ENCODE assay signal across 29 mouse cellular contexts in the genomic region with DNA sequence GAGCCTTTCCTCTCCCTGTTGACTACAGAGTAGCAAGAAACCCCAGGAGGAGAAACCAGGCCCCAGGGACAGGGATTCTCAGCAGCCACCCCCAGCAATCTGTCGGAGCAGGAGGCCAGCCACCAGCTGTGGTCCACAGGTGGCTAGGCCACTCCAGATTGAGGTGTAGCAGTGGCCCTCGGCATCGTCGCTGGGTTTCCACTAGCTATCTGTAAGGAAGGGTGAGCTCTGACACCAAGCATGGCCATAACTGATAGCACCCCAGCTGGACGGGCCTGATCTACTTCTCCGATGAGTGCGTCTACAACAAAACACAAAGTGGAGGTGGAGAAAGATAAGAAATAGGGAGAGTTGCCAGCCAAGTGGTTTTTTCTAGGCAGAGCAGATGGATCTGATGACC. TPM values are rescaled to one million over a fixed set of nuclear protein-coding genes. Genes with fewer than 3 reads are reported as not detected.
A peak's percentile ranks its signal among the peaks of the same experiment; 100 is the strongest.
DNase-seq lines count a peak whose midpoint lies in the region; ATAC-seq lines count a peak whose summit lies in the region.
"Not testable (repeated sequence)": the region's sequence is repeated elsewhere in the genome, so short reads cannot be mapped to it uniquely, and the experiment has no call there.
"Had no signal": no experiment of that assay in that cellular context is flagged by ENCODE, and none has a peak within 500 bp of the region (broad histone marks: within the 10 kb centered on the region; RNA-seq: fewer than 3 reads in every experiment).

No protein-coding gene starts in this region.

- H3K27me3 ChIP-seq in heart, embryonic 11.5 days (ENCODE audit: control insufficient read depth, insufficient read depth, low read length); kidney, embryonic 15.5 days; liver, embryonic 13.5 days; liver, embryonic 16.5 days (ENCODE audit: control insufficient read depth, insufficient read depth, low read depth, low read length); stomach, embryonic 14.5 days (ENCODE audit: control insufficient read depth, insufficient read depth, low read length): not testable (repeated sequence)

- H3K4me2 ChIP-seq in heart, embryonic 11.5 days; kidney, embryonic 15.5 days; liver, embryonic 13.5 days; liver, embryonic 16.5 days (ENCODE audit: low read depth, low read length); stomach, embryonic 14.5 days (replicated peaks; ENCODE audit: low read depth, low read length): not testable (repeated sequence)

- not testable (repeated sequence) for H3K27ac ChIP-seq in heart, embryonic 11.5 days (ENCODE audit: low read depth, low read length); kidney, embryonic 15.5 days; liver, embryonic 13.5 days; liver, embryonic 16.5 days (ENCODE audit: low read length); stomach, embryonic 14.5 days (ENCODE audit: low read length)

- not testable (repeated sequence) for H3K4me1 ChIP-seq in heart, embryonic 11.5 days (ENCODE audit: control insufficient read depth, insufficient read depth, low read length); kidney, embryonic 15.5 days; liver, embryonic 13.5 days (replicated peaks); liver, embryonic 16.5 days (ENCODE audit: control insufficient read depth, low read depth, low read length); stomach, embryonic 14.5 days (ENCODE audit: control insufficient read depth, insufficient read depth, low read length)

- H3K36me3 ChIP-seq in heart, embryonic 11.5 days (ENCODE audit: control insufficient read depth, insufficient read depth, low read length); kidney, embryonic 15.5 days; liver, embryonic 13.5 days; liver, embryonic 16.5 days (ENCODE audit: control insufficient read depth, insufficient read depth); stomach, embryonic 14.5 days (ENCODE audit: control insufficient read depth, insufficient read depth, low read length): not testable (repeated sequence)

- not testable (repeated sequence) for DNase-seq in liver, embryonic 13.5 days

- not testable (repeated sequence) for H3K4me3 ChIP-seq in heart, embryonic 11.5 days (ENCODE audit: low read depth, low read length); kidney, embryonic 15.5 days (replicated peaks); liver, embryonic 13.5 days (replicated peaks); liver, embryonic 16.5 days (ENCODE audit: low read depth, low read length); stomach, embryonic 14.5 days (ENCODE audit: low read depth, low read length)

- H3K9me3 ChIP-seq in heart, embryonic 11.5 days (replicated peaks; ENCODE audit: control insufficient read depth, low read length); kidney, embryonic 15.5 days (replicated peaks); liver, embryonic 13.5 days (replicated peaks); liver, embryonic 16.5 days (replicated peaks; ENCODE audit: control insufficient read depth, low read length); stomach, embryonic 14.5 days (ENCODE audit: control insufficient read depth, low read depth, low read length): not testable (repeated sequence)

- ATAC-seq in common myeloid progenitor, adult 5-6 weeks (replicated peaks; ENCODE audit: low read depth, poor library complexity, severe bottlenecking) = peak; percentile 77
- ATAC-seq in heart, embryonic 11.5 days (replicated peaks; ENCODE audit: insufficient number of reproducible peaks, low FRiP score, low TSS enrichment) = peak; percentile 84
- peak; percentile 18 to 72; a peak in 2 of 4 replicates for ATAC-seq in hematopoietic stem cell, adult 5-6 weeks (replicated peaks in 1 of 2; ENCODE audit: insufficient read depth in 1 of 2, low FRiP score in 2 of 2, low TSS enrichment in 1 of 2, low read depth in 1 of 2, poor library complexity in 2 of 2, severe bottlenecking in 2 of 2)
- ATAC-seq in kidney, embryonic 15.5 days (replicated peaks; ENCODE audit: low FRiP score) = 0 out of 2 replicates have a peak, but pooled peaks have one; percentile 56
- peak; percentile 83 for ATAC-seq in liver, embryonic 13.5 days (ENCODE audit: low read depth)
- peak; percentile 80 for ATAC-seq in liver, embryonic 16.5 days (ENCODE audit: low read depth)
- peak; percentile 67 for ATAC-seq in megakaryocyte, adult 5-6 weeks (ENCODE audit: poor library complexity, severe bottlenecking)
- peak; percentile 63; the same call in 1 of the 2 replicates for ATAC-seq in stomach, embryonic 14.5 days (ENCODE audit: insufficient number of reproducible peaks, insufficient read depth, low FRiP score, low read depth)

- WGBS in heart, embryonic 11.5 days (ENCODE audit: insufficient replicate concordance) = no CpG with 5 or more reads among the region's 7 CpGs
- WGBS in kidney, embryonic 15.5 days = no CpG with 5 or more reads among the region's 7 CpGs
- no CpG with 5 or more reads among the region's 7 CpGs for WGBS in liver, embryonic 13.5 days (ENCODE audit: insufficient replicate concordance)
- no CpG with 5 or more reads among the region's 7 CpGs for WGBS in liver, embryonic 16.5 days (ENCODE audit: insufficient replicate concordance)
- no CpG with 5 or more reads among the region's 7 CpGs for WGBS in stomach, embryonic 14.5 days

- H3K9ac ChIP-seq in heart, embryonic 11.5 days (ENCODE audit: low read depth, low read length); kidney, embryonic 15.5 days; liver, embryonic 13.5 days; liver, embryonic 16.5 days (ENCODE audit: low read depth, low read length); stomach, embryonic 14.5 days (replicated peaks; ENCODE audit: low read depth, low read length): not testable (repeated sequence)

RNA-seq across cellular contexts. Expression of gene Entpd4b, which starts 18.7 kb away (rescaled TPM):
- total RNA-seq in common myeloid progenitor, adult 5-6 weeks (2017) = 11.1 and 16.2 TPM in 2 replicates
- 18.8 and 22.1 TPM in 2 replicates for polyA plus RNA-seq in heart, embryonic 11.5 days (2014; fragmentation: Nextera tagmentation; extraction: Ambion mirVana)
- 16.2 and 22.6 TPM in 2 replicates for total RNA-seq in hematopoietic stem cell, adult 5-6 weeks (2017)
- 15.5 and 15.9 TPM in 2 replicates for polyA plus RNA-seq in kidney, embryonic 15.5 days (2015; fragmentation: Nextera tagmentation; extraction: Ambion mirVana)
- 4.3 and 4.5 TPM in 2 replicates for polyA plus RNA-seq in liver, embryonic 13.5 days (2015; fragmentation: Nextera tagmentation; extraction: Ambion mirVana)
- 3.7 and 4.4 TPM in 2 replicates for polyA plus RNA-seq in liver, embryonic 16.5 days (2015; fragmentation: Nextera tagmentation; extraction: Ambion mirVana)
- 2.1 and 2.5 TPM in 2 replicates for total RNA-seq in megakaryocyte, adult 5-6 weeks (2015)
- 1.1 and 2.5 TPM in 2 replicates for total RNA-seq in megakaryocyte, adult 5-6 weeks (2017)
- polyA plus RNA-seq in stomach, embryonic 14.5 days (2014; fragmentation: Nextera tagmentation; extraction: Ambion mirVana) = 18.7 and 20.5 TPM in 2 replicates

RNA-seq across cellular contexts. Expression of gene Gm27179, which starts 24.2 kb away (rescaled TPM):
- 0.29 TPM in 1 of 2 replicates, not detected in the other for total RNA-seq in common myeloid progenitor, adult 5-6 weeks (2017)
- polyA plus RNA-seq in heart, embryonic 11.5 days (2014; fragmentation: Nextera tagmentation; extraction: Ambion mirVana) = not detected in 2 replicates
- not detected in 2 replicates for total RNA-seq in hematopoietic stem cell, adult 5-6 weeks (2017)
- not detected in 2 replicates for polyA plus RNA-seq in kidney, embryonic 15.5 days (2015; fragmentation: Nextera tagmentation; extraction: Ambion mirVana)
- polyA plus RNA-seq in liver, embryonic 13.5 days (2015; fragmentation: Nextera tagmentation; extraction: Ambion mirVana) = 0.06 TPM in 1 of 2 replicates, not detected in the other
- not detected in 2 replicates for polyA plus RNA-seq in liver, embryonic 16.5 days (2015; fragmentation: Nextera tagmentation; extraction: Ambion mirVana)
- not detected in 2 replicates for total RNA-seq in megakaryocyte, adult 5-6 weeks (2015)
- total RNA-seq in megakaryocyte, adult 5-6 weeks (2017) = not detected in 2 replicates
- polyA plus RNA-seq in stomach, embryonic 14.5 days (2014; fragmentation: Nextera tagmentation; extraction: Ambion mirVana) = not detected in 2 replicates
- total RNA-seq: adrenal gland, adult 2 months; adrenal gland, postnatal 14 days; adrenal gland, postnatal 4 days; CH12.LX; forebrain, postnatal 0 days; gastrocnemius, adult 2 months; heart, adult 8-10 months; heart, postnatal 25 days; MEL had no signal
- polyA plus RNA-seq: adrenal gland, adult 2 months; cerebellum, adult 2 months; embryonic facial prominence, embryonic 10.5 days; embryonic facial prominence, embryonic 13.5 days; forebrain, embryonic 11.5 days; forebrain, embryonic 14.5 days; forebrain, postnatal 0 days; frontal cortex, adult 2 months; heart, embryonic 14.5 days; hindbrain, embryonic 13.5 days; hindbrain, embryonic 16.5 days had no signal

RNA-seq across cellular contexts. Expression of gene Gm16867, which starts 33.4 kb away (rescaled TPM):
- total RNA-seq in common myeloid progenitor, adult 5-6 weeks (2017) = 0.49 and 5.1 TPM in 2 replicates
- not detected in 2 replicates for polyA plus RNA-seq in heart, embryonic 11.5 days (2014; fragmentation: Nextera tagmentation; extraction: Ambion mirVana)
- total RNA-seq in hematopoietic stem cell, adult 5-6 weeks (2017) = 2.9 and 8.7 TPM in 2 replicates
- not detected in 2 replicates for polyA plus RNA-seq in kidney, embryonic 15.5 days (2015; fragmentation: Nextera tagmentation; extraction: Ambion mirVana)
- not detected in 2 replicates for polyA plus RNA-seq in liver, embryonic 13.5 days (2015; fragmentation: Nextera tagmentation; extraction: Ambion mirVana)
- 0.39 and 0.59 TPM in 2 replicates for polyA plus RNA-seq in liver, embryonic 16.5 days (2015; fragmentation: Nextera tagmentation; extraction: Ambion mirVana)
- total RNA-seq in megakaryocyte, adult 5-6 weeks (2015) = 2.5 and 3.4 TPM in 2 replicates
- total RNA-seq in megakaryocyte, adult 5-6 weeks (2017) = 1.2 and 1.6 TPM in 2 replicates
- not detected in 2 replicates for polyA plus RNA-seq in stomach, embryonic 14.5 days (2014; fragmentation: Nextera tagmentation; extraction: Ambion mirVana)
- total RNA-seq: CH12.LX; forebrain, postnatal 0 days; MEL had no signal
- polyA plus RNA-seq: cerebellum, adult 2 months; cortical plate, adult 2 months; embryonic facial prominence, embryonic 10.5 days; embryonic facial prominence, embryonic 13.5 days; forebrain, embryonic 11.5 days; forebrain, embryonic 14.5 days; forebrain, postnatal 0 days; frontal cortex, adult 2 months; heart, embryonic 14.5 days; heart, postnatal 0 days; hindbrain, embryonic 10.5 days; hindbrain, embryonic 13.5 days; hindbrain, embryonic 16.5 days had no signal
